Mouse (Mus musculus): ENCODE data around the gene Bhlhe23. TPM values are rescaled to one million over a fixed set of nuclear protein-coding genes. Genes with fewer than 3 reads are reported as not detected.

The Bhlhe23 gene
- total RNA-seq (2021), result not detected

DNA sequence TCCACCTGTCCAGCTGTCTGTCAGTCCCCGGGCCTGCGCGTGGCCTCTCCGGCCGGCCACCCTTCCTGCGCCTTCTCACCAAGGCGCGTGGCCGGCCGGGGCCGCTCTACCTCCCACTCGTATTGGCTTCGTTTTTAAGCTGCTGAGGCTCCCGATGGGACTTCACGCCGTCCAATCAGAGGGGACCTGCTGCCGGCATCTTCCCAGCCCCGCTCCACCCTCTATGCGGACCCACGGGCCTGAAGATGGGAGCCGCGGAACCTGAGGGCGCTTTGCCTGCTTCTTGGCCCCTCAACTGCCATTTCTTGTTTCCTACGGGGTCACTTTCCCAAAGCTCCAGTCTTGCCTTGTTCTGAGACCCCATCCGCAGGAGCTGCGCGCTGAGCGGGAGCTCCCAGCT is at the start of gene Bhlhe23:
Bhlhe23 (minus strand) TSS at position 108 of the 400 bp plus-strand sequence.
- DNase-seq, result no peak

DNA sequence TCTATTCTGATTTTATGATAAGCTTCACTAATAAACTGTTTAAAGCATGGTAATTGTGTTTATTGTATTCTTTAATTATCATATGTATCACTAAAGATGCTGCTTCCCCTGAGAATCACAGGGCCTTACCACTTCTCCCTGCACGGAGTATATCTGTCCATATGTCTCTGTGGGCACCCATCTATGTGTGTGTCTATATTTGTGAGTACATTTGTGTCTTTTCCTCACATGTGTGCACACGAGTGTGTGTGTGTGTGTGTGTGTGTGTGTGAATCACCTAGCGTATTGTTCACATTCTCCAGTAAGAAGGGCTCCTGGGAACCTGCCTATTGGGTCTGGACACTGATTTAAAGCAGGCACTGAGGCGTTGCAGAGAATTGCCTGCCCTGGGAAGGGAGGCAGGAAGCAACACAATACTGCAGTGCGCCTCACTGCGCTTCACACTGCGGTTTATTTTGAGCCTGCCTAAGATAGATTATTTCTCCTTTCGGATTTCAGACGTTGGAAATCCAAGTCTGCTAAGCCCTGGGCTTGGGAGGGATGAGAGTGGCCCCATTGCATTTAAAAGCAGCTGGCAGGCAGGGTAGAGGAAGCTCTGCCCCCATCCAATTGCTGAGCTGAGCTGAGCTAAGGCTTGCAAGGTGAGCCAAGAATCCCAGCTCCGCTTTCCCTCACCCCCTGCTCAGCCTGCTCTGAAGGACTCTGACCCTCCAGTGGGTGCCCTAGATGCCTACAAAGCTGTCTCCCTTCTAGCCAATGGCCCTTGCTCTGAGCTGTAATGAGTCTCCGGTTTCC is 48.6 kb upstream of the Bhlhe23 start:
- DNase-seq, result peak; percentile 33 to 37

DNA sequence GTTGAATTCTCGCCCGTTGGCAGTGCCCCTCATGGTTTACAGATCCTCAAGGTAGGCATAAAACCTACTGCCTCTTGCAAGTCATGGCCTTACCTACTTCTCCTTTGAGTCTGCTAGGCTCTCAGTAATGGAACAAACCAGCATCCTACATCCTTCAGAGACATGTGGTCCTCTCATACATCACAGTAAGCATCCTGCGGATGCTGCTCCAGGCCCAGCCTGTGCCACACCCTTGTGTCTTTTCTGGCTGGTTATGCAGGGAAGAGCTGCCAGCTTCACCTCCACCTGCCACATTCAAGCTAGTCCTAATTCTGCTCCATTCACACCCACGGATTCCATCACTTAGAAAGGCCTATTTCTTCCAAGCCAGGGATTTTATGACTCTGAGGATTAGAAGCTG is 48.0 kb upstream of the Bhlhe23 start:
- DNase-seq, result peak in 1 of 2 experiments; percentile 9

DNA sequence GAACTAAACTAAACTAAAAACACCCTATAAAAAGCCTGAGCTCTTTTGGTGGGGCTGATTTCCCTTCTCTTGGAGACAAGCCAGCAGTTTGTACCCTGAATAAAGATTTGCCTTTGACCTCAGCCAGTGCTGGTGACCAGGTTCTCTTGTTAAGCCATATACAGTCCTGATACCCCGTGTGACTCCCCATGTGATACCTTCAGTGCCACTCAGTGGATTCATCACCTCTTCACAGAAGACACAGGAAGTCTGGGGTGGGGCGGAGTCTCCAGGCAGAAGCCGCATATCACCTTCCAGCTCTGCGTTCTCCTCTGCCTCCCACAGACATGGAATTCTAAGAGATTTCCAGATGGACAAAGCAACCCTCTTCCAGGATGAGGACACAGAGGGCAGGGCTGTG is 47.4 kb upstream of the Bhlhe23 start:
- no peak for DNase-seq

DNA sequence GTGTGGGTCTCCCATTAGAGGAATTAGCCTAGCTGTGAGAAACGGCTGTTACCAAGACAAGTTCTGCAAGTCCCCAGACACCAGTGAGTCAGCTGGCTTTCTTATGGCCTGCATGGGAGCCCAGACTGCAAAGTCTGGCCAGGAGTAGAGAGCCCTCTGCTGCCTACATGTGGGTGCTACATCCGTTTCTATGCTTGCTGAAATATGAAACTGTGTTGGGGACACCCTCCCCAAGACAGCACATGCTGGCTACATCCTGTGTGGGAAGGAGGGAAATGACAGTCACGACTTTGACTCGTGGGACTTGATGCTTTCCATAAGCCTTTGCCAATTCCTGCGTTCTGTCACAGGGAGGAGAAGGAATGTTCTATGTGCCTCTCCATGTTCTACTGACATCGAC is 45.8 kb upstream of the Bhlhe23 start:
- DNase-seq, result peak; percentile 62

DNA sequence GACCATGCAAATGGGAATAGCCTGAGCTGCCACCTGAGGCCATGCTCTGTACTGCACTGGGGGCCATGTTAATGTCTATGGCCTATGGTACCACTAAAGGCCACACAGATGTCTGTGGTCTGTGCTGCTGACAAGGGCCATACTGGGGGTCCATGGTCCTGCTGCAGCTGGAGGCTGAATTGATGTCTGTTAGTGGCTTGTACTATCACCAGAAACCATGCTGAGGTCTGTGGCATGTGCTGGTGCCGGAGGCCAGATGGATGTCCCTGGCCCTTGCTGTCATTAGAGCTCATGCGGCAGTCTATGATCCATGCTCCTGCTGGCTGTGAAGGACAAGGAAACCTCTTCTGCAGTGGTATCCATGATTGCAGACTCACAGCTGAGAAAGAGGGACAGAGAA is 42.8 kb upstream of the Bhlhe23 start:
- DNase-seq, result no peak

DNA sequence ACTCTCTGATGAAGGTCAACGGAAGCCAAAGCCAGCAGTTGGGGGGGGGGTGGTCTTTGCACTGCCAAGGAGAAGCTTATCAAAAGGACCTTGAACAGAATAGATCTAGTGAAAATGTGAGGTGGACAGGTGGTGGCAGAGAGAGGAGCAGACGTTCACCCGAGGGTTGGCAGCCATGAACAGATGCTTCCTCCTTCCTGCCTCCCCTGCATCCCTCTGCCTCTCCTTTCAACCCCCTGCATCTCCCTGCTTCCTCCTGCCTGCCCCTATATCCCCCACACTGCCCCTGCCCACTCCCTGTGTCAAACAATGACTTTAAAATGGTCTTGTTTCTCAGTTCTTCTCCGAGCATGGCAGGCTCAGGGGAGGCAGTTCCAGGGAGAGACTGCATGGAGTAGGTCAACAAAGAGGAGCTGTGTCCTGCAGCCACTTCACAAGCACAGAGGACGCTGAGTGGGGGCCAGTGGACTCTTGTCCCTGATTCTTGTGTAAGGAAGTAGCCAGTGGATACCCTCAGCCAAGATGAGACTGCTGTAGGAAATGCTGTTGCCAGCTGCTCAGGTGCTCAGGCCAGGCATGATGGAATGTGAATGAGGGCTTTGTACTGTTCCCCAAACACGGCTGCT is 39.9 kb upstream of the Bhlhe23 start:
- no peak for DNase-seq

DNA sequence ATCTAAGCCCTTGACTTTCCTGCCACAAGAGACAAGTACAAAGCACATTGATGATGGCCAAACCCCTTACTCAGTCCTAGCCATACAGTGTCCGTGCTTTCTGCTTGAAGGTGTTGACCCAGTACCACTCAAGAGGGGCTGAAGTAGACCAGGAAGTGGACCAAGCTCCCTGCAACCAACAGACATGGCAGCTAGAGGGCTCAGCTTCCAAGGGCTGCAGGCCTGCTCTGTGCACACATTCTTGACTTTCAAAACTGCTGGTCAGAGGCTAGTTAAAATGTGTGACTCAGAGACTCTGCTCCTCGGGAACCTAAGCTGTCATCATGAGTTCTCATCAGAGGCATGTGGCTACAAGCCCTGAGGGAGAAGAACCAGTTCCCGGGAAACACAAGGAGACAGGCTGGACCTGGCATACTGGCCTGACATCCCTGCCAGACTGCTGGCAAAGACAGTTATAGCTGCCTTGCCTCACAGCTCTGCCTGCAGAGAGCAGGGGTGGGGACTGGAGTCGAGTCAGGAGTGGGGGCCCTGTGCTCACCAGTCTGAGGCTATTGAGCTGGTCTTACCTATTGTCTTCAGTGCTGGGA is 37.4 kb upstream of the Bhlhe23 start:
- DNase-seq, result peak; percentile 36 to 52

DNA sequence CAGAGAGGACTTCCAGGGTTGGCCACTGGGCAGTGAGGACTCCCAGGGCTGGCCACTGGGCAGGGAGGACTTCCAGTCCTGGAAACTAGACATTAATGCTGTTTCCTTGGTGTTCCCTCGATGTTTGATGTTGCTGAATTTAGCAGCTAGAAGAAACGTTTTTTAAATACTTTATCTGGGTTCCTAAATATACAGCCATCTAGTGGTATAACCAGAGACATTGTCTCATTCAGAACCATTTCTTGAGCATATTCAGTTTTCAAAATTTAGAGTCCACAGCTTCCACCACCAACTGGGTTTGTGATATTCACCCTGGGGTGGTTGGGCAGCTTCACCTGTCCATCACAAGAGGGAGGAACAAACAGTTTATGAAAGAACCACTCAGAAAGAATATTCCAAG is 34.3 kb upstream of the Bhlhe23 start:
- DNase-seq, result no peak

DNA sequence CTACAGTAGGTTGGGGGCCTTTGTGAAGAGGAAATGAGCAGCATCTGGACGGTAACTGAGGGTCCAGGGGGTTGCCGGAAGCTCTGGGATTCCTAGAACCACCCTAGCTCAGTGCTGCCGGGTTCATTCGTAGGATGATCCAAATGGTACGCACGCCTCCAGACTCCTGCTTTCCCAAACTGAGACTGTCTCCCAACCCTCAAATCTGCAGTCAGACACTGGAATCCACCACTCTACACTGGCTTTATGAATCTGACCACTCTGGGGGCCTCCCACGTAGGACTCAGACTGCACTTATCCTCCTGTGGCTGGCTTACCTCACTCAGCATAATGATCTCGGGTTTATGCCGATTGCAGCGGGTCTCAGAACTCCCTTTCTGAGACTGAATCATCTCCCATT is 32.8 kb upstream of the Bhlhe23 start:
- no peak for DNase-seq

DNA sequence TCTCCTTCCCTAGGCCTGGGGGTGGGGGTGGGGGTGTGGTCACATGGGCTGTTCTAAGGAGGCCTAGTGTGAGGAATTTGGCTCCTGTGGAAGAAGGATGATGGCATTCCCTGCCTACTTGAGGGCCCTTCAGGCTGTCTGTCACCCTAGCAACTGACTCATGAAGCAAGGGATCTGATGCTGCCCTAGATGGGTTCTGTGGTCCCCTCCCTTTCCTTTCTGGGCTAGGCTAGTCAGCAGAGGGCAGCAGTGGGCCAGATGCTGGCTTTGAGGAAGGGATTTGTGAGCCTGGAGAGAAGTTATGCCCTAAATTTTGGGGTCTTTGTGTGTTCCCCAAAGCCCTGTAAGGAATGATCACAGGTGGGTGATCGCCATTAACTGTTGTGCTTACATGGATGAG is 29.3 kb upstream of the Bhlhe23 start:
- peak; percentile 64 to 67 for DNase-seq

DNA sequence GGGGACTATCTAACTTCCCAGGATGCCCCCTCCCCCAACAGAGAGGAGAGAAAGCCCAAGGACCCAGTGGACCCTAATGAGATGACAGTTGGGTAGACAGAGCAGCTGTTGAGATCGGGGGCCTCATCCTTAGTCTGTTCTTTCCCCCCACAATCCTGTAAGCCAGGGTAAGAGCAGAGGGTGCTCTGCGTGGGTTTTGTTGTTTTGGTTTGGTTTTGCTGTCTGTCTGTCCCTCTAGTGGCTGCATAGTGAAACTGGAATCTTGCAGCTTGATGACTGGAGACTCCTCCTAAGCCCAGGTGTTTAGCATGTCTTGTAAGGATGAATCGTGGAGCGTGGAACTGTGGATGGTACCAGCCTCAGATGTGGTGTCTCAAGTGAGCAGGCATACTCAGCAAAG is 19.3 kb upstream of the Bhlhe23 start:
- DNase-seq, result no peak

DNA sequence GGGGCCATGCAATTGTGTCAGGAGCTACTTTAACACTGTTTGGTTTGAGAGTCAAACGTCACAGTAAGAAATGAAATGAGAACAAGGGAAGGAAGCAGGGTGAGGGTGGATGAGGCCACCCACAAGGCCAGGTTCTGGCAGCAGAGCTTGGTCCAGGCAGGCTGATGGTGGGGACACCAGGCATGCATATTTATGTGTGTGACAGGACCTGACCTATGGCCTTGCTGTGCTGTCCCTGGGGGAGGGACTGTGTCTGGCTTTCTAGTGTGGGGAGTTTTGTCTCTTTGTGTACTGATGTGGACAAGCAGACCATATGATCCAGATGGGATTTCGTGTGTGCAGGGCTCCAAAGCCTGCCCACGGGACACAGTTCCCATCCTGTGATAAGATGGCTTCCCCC is 18.9 kb upstream of the Bhlhe23 start:
- DNase-seq, result no peak

DNA sequence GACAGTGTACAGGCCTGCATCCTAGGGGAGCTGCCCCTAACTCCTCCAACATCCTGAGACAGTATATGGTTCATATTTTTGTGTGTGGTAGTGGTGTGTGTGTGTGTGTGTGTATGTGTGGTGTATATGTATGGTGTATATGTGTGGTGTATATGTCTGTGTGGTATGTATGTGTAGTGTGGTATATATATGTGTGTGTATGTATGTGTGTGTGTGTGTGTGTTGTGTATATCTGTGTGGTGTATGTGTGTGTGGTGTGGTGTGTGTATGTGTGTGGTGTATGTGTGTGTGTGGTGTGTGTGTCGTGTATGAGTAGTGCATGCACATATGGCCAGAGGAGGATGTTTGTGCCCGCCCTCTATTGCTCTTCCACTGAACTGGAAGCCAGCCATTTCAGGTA is 17.7 kb upstream of the Bhlhe23 start:
- no peak for DNase-seq

DNA sequence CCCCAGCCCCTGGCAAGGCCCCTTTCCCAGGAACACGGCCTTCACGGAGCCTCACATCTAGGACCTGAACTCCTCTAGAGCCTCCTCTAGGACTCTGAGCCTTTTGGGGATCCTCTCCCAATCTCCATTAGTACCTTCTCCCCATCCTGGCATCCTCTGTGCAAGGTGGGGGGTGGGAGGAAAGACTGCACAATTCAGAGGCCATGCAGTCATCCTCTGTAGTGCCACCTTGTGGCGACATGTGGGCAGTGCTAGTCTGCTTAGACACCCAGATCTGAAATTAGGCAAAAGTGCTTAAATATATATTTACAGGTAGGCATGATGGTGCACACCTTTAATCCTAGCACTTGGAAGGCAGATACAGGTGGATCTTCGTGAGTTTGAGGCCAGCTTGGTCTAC is 15.0 kb upstream of the Bhlhe23 start:
- DNase-seq, result peak in 1 of 2 experiments; percentile 36

DNA sequence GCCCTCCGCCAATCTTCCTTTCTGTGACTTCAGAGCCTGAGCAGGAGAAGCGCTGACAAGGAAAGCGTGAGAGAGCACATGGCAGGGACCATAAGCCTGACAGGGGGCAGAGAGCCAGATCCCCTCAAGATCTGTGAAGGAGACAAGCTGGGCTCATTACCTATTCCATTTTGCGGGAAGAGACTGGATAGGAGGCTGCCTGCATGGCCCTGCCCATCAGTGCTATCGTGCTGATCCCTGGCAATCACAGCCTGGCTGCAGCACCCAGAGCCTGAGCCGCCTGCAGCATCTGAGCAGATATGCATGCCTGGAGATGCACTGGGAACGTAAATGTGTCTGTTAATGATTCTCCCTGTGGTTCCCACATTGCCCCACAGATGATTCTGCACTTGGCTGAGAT is 12.1 kb upstream of the Bhlhe23 start:
- peak; percentile 23 to 28 for DNase-seq

DNA sequence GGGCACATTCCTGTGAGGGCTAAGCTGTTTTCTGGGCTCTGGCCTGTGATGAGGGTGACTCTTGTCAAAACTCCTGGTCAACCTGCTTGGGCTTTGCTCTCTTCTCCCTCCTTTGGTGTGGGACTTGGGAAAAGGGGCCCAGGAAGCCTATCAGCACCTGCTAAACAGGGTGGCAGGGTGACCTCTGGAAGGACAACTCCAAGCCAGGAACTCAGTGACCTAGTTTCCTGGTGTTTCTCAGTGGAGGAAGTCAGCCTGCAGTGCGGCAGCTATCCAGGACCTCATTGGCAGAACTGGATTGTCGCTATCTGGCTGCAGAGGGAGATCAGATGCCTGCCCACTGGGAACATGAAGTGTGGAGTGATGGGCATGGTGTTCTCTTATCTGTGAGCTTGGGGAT is 11.7 kb upstream of the Bhlhe23 start:
- no peak for DNase-seq

DNA sequence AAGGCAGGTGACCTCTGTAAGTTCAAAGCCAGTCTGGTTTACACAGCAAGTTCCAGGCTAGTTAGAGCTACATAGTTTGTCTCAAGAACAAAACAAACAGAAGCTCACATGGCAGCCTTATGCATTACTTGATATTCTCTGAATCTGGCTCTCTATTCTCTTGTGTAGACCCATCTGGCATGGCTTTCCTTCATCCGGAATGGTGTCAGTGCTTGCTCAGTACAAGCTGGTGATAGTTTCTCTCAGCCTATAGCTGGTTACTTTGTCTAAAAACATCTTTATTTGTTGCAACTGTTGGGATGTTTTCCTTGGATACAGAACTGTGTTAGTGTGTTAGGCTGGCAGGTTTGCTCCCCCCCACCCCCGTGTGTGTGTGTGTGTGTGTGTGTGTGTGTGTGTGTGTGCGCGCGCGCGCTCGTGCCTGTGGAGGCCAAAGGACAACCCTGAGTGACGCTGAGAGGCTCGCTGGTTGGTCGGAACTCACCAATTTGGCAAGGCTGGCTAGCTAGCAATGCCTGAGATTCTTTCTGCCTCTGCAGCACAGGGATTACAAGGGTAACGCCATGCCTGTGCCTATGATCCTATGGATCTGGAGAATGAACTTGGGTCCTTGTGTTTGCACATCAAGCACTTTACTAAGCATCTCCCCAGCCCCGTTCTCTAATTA is 11.0 kb upstream of the Bhlhe23 start:
- no peak for DNase-seq

DNA sequence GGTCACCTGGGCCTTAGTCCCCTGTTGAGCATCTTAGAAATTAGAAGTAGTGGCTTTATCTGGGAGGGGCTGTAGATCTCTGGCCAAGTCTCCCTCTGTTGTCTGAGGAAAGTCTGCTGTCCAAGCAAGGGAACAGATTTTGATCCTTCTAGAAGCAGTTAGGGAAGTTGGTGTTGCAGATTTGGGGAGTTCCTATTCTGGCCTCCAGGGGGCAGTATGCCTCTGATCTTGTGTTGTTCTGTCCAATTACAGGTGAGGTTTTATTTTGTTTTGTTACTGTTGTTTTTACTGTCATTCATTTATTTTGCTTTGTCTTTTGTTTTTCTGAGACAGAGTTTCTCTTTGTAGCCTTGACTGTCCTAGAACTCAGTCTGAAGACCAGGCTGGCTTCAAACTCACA is 10.0 kb upstream of the Bhlhe23 start:
- no peak for DNase-seq

DNA sequence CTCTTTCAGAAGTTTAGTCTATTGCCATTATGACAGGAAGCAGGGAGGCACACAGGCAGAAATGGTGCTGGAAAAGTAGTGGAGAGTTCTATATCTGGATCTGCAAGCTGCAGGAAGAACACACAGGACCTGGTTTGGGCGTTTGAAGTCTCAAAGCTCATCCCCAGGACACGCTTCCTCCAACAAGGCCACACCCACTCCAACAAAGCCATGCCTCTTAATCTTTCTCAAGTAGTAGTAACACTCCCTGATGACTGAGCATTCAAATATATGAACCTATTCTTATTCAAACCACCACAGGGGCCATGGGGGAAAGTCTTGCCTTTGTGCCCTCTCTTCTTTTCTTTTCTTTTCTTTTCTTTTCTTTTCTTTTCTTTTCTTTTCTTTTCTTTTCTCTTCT is 3.6 kb upstream of the Bhlhe23 start:
- DNase-seq, result no peak

DNA sequence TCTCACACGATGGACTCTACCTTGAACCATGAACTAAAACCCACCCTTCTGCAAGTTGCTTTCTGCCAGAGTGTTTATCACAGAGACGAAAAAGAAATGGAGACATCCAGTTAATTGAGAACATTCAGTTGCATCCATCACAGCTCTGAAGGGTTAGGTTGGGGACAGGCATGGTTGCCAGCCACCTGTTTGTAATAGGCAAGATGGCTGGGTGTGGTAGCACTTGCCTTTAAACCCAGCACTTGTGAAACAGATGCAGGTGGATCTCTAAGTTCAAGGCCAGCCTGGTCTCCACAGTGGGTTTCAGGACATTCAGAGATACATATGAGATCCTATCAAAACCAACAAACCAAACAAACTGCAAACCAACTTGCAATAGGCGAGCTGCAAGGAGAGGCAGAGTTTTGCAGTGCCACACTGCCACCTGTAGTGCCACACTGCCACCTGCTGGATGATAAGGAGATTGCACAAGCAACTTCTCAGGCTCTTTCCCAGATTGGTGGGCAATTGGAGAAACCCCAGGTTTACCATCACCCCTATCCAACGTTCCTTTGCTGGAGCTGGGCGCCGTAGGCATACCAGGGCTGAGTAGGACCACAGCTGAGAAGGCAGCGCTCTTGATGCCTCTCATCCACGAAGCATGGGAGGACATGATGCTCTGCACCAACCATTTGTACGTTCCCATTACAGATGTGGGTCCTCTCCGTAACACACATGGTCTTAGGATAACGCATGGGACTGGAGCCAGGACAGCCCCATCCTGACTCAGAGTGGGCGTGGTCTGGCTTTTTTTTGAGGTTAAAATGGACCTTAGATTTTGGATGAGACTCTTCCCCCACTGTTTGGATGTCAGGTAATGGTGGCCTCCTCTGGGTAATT is 2.8 kb upstream of the Bhlhe23 start:
- peak in 1 of 2 experiments; percentile 62 for DNase-seq

DNA sequence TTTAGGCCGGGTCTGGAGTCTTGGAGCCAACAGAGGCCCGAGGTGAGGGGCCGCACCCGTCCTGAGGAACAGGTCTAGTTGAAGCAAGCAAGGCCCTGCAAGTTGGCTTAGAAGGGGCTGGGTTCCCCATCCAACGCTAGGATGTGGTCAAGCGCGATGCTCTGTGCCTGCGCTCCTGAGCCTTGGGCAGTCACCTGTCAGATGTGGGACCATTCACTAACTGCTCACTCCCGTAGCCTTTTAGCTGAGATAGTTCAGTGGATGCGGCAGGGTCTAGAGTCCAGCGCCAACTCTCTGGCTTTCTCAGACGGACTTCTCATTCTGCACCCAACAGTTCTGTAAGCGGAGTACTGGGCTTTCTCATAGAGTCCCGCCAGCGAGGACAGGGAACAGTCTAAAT is 1.1 kb downstream of the Bhlhe23 start:
- no peak for DNase-seq

Data from layer of hippocampus, postnatal 36 days (tissue).